Mouse (Mus musculus): ENCODE data around the gene Nfyc. TPM values are rescaled to one million over a fixed set of nuclear protein-coding genes. Genes with fewer than 3 reads are reported as not detected.

The Nfyc gene
- polyA plus RNA-seq, 1 experiment from 2014 or later, result 98.5 TPM

- Histone ChIP-seq H3K4me2 (replicated peaks) (no peak overlapping the region), H3K4me3 (no peak overlapping the region), H3K27ac (replicated peaks) (no peak overlapping the region), H3K4me1 (peaks cover 14% of the 10 kb centered on the region), H3K9ac (replicated peaks) (no peak overlapping the region), H3K27me3 (no peaks in the 10 kb centered on the region), H3K9me3 (no peaks in the 10 kb centered on the region), H3K36me3 (no peaks in the 10 kb centered on the region)
- WGBS, result 95% methylated on average over 2 of the region's 2 CpGs
- no peak for ATAC-seq (replicated peaks)
These were observed 9.0 kb downstream of the Nfyc start for GRCm38 (mm10) chr4:120822191-120822911.

DNA sequence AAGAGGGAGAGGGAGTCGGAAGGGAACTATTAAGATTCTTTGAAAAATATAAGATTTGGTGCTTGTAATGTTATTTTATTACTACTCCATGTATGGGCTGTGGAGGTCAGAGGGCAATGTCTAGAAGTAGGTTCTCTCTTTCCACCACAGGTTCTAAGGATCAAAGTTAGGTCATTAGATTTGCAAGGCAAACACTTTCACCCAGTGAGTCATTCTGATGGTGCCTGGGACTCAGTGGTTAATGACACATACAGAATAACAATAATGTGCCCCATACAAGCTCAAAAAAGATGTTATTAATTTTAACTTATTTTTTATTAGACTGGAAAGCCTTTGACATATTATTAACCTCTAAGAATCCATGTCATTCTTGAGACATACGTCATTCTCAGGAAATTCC lies 11.5 kb downstream of the Nfyc start:
- Histone ChIP-seq H3K27me3 (no peaks in the 10 kb centered on the region), H3K9ac (replicated peaks) (no peak overlapping the region), H3K4me2 (replicated peaks) (no peak overlapping the region), H3K27ac (replicated peaks) (no peak overlapping the region), H3K9me3 (no peaks in the 10 kb centered on the region), H3K4me3 (no peak overlapping the region), H3K36me3 (no peaks in the 10 kb centered on the region), H3K4me1 (peaks cover 29% of the 10 kb centered on the region)
- no peak for ATAC-seq (replicated peaks)
- WGBS, result 92% methylated on average over 2 of the region's 2 CpGs

- Histone ChIP-seq H3K27ac (replicated peaks) (no peak overlapping the region), H3K36me3 (no peaks in the 10 kb centered on the region), H3K9me3 (no peaks in the 10 kb centered on the region), H3K4me2 (replicated peaks) (no peak overlapping the region), H3K27me3 (no peaks in the 10 kb centered on the region), H3K4me3 (no peak overlapping the region), H3K9ac (replicated peaks) (no peak overlapping the region), H3K4me1 (peaks cover 31% of the 10 kb centered on the region)
- no peak for ATAC-seq (replicated peaks)
- WGBS, result 78% methylated on average over 1 of the region's 1 CpGs
These were observed 12.1 kb downstream of the Nfyc start for GRCm38 (mm10) chr4:120819296-120819695.

- H3K4me2 ChIP-seq (replicated peaks), result no peak overlapping the region
- H3K4me3 ChIP-seq, result no peak overlapping the region
- no peak for ATAC-seq (replicated peaks)
- no peaks in the 10 kb centered on the region for H3K36me3 ChIP-seq
- H3K9ac ChIP-seq (replicated peaks), result no peak overlapping the region
- no peaks in the 10 kb centered on the region for H3K9me3 ChIP-seq
- H3K27me3 ChIP-seq, result no peaks in the 10 kb centered on the region
- H3K27ac ChIP-seq (replicated peaks), result no peak overlapping the region
- 92% methylated on average over 2 of the region's 2 CpGs for WGBS
- peaks cover 35% of the 10 kb centered on the region for H3K4me1 ChIP-seq
These were observed 13.4 kb downstream of the Nfyc start for GRCm38 (mm10) chr4:120817951-120818350.

DNA sequence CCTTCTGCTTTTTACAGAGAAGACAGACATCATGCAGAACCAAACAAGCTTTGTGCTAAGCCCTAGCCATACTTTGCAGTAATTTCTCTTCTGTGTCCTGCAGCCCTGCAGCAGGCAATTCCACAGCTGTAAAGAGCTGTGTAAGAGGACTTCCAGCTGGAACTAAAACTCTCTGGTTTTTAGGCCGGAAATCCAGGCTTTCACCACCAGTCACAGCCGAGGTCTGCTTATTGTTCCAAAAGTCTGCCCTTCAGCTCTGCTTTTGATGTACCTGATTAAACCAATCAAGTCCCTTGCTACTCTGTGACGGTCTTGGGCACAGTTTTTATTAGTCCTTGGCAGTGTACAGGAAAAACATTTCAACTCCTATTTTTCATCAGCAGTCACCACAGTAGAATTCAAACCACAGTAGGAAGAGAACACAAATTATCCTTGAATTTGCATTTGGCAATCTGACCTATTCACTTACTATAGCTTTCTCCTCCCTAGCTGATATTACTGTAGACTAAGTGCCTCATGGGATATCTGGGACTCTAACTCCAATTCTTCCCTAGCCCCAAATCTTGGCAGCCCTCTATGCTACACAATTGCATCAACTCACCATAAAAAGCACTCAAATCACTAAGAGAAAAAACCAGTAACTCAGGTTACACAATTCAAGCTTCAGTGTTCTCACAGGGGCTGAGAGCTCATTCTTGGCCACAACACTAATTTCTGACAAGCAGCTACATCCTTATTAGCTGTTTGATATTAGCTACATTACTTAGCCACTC lies 14.2 kb downstream of the Nfyc start:
- no peak for ATAC-seq (replicated peaks)

GRCm38 (mm10) chr4:120815622-120816334 lies 15.6 kb downstream of the Nfyc start:
- H3K4me2 ChIP-seq (replicated peaks), result peak overlapping the region; percentile 66
- 7% methylated on average over 10 of the region's 10 CpGs for whole genome bisulfite sequencing
- no peaks in the 10 kb centered on the region for H3K27me3 ChIP-seq
- peak overlapping the region; percentile 54 for H3K9ac ChIP-seq (replicated peaks)
- H3K9me3 ChIP-seq, result no peaks in the 10 kb centered on the region
- peaks cover 46% of the 10 kb centered on the region for H3K4me1 ChIP-seq
- no peaks in the 10 kb centered on the region for H3K36me3 ChIP-seq
- peak overlapping the region; percentile 51 for H3K4me3 ChIP-seq
- peak; percentile 99 for ATAC-seq (replicated peaks)
- peak overlapping the region; percentile 60 for H3K27ac ChIP-seq (replicated peaks)

More for the DNA sequence above, 14.2 kb downstream of the Nfyc start:
- no peak overlapping the region for H3K9ac ChIP-seq (replicated peaks)
- no peaks in the 10 kb centered on the region for H3K36me3 ChIP-seq
- peaks cover 42% of the 10 kb centered on the region for H3K4me1 ChIP-seq
- H3K27me3 ChIP-seq, result no peaks in the 10 kb centered on the region
- H3K4me2 ChIP-seq (replicated peaks), result no peak overlapping the region
- 0 out of 2 replicates have a peak overlapping the region, but pooled peaks have one; percentile 4 for H3K27ac ChIP-seq (replicated peaks)
- no peak overlapping the region for H3K4me3 ChIP-seq
- no peaks in the 10 kb centered on the region for H3K9me3 ChIP-seq
- WGBS, result 20% methylated on average over 3 of the region's 3 CpGs

GRCm38 (mm10) chr4:120815163-120815562 lies 16.2 kb downstream of the Nfyc start:
- 9% methylated on average over 4 of the region's 4 CpGs for WGBS
- Histone ChIP-seq H3K9me3 (no peaks in the 10 kb centered on the region), H3K4me3 (peak overlapping the region; percentile 51), H3K9ac (replicated peaks) (peak overlapping the region; percentile 54), H3K4me1 (peaks cover 48% of the 10 kb centered on the region), H3K36me3 (no peaks in the 10 kb centered on the region), H3K4me2 (replicated peaks) (peak overlapping the region; percentile 66), H3K27ac (replicated peaks) (peak overlapping the region; percentile 60), H3K27me3 (no peaks in the 10 kb centered on the region)
- ATAC-seq (replicated peaks), result peak; percentile 14

DNA sequence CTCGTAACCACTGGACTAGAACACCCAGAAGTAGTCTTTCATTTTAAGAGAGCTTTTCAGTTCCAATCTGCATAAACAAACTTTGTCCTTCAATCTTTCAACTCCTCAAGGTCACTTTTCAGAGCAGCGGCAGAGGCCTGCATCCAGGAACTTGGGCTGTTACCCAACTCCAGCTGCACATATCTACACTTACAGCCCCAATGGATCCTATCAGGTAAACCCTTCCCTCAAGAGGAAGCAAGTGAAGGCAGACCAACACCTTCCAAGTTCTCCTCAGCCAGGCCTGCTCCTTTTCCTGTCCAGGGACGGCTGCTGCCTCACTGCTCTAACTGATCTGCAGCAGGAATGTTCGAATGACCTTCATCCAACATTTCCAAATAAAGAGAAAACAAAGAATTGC lies 17.2 kb downstream of the Nfyc start:
- H3K36me3 ChIP-seq, result no peaks in the 10 kb centered on the region
- ATAC-seq (replicated peaks), result no peak
- H3K27me3 ChIP-seq, result no peaks in the 10 kb centered on the region
- H3K4me2 ChIP-seq (replicated peaks), result peak overlapping the region; percentile 66
- H3K9me3 ChIP-seq, result no peaks in the 10 kb centered on the region
- H3K9ac ChIP-seq (replicated peaks), result peak overlapping the region; percentile 54
- H3K4me1 ChIP-seq, result peaks cover 48% of the 10 kb centered on the region
- WGBS, result 45% methylated on average over 4 of the region's 4 CpGs
- H3K4me3 ChIP-seq, result peak overlapping the region; percentile 51
- no peak overlapping the region for H3K27ac ChIP-seq (replicated peaks)

- Histone ChIP-seq H3K27ac (replicated peaks) (no peak overlapping the region), H3K9ac (replicated peaks) (peak overlapping the region; percentile 54)
These were observed 17.6 kb downstream of the Nfyc start for GRCm38 (mm10) chr4:120813762-120814161.

DNA sequence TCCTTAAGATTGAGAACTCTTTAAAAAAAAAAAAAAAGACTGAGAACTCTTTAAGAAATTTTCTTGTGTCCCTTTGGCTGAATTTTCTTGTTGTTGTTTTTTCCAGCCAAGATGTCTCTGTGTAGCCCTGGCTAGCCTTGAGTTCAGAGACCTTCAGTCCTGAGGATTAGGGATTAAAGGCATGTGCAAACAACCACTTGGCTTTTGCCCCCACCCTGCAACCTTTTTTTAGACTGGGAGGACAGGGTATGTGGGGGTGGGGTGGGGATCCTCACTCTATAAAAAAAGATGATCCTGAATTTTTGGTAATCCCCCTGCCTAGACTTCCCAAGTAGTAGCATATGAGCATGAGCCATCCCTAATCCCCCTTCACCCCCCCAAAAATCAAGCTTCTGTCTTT lies 25.6 kb downstream of the Nfyc start:
- Histone ChIP-seq H3K9me3 (no peaks in the 10 kb centered on the region), H3K27ac (replicated peaks) (no peak overlapping the region), H3K4me2 (replicated peaks) (no peak overlapping the region), H3K4me1 (peaks cover 10% of the 10 kb centered on the region), H3K36me3 (no peaks in the 10 kb centered on the region), H3K4me3 (no peak overlapping the region), H3K27me3 (no peaks in the 10 kb centered on the region), H3K9ac (replicated peaks) (no peak overlapping the region)
- no peak for ATAC-seq (replicated peaks)

More at GRCm38 (mm10) chr4:120813762-120814161, 17.6 kb downstream of the Nfyc start:
- Histone ChIP-seq H3K4me3 (peak overlapping the region; percentile 51), H3K4me1 (peaks cover 48% of the 10 kb centered on the region), H3K27me3 (no peaks in the 10 kb centered on the region), H3K4me2 (replicated peaks) (peak overlapping the region; percentile 66), H3K9me3 (no peaks in the 10 kb centered on the region), H3K36me3 (no peaks in the 10 kb centered on the region)
- WGBS, result 8% methylated on average over 1 of the region's 1 CpGs
- no peak for ATAC-seq (replicated peaks)

- Histone ChIP-seq H3K4me1 (peaks cover 5% of the 10 kb centered on the region), H3K4me2 (replicated peaks) (no peak overlapping the region), H3K9me3 (no peaks in the 10 kb centered on the region), H3K27me3 (no peaks in the 10 kb centered on the region), H3K9ac (replicated peaks) (no peak overlapping the region), H3K36me3 (no peaks in the 10 kb centered on the region), H3K4me3 (no peak overlapping the region), H3K27ac (replicated peaks) (no peak overlapping the region)
- WGBS, result 45% methylated on average over 2 of the region's 2 CpGs
- no peak for ATAC-seq (replicated peaks)
These were observed 29.9 kb downstream of the Nfyc start for GRCm38 (mm10) chr4:120801446-120801845.

DNA sequence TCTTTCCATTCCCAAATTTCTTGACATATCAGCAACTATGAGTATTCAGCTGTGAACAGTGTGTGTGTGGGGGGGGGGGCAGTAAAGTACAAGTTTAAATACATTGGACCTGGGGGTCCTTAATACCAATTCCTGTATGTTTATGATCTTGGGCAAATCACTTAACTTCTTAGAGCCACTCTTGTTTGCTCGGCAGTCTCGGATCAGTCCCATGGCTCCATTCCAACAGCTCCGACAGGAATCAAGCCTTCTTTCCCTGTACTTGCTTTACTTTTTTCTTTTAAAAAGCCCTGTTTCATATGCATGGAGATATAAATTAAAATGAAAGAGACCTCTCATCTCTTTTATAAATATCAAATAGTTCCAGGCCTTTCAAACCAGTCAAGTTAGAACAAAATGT lies 30.7 kb downstream of the Nfyc start:
- Histone ChIP-seq H3K4me1 (peaks cover 5% of the 10 kb centered on the region), H3K9ac (replicated peaks) (no peak overlapping the region), H3K36me3 (no peaks in the 10 kb centered on the region), H3K4me3 (no peak overlapping the region), H3K9me3 (no peaks in the 10 kb centered on the region), H3K27me3 (no peaks in the 10 kb centered on the region), H3K27ac (replicated peaks) (no peak overlapping the region), H3K4me2 (replicated peaks) (no peak overlapping the region)
- 30% methylated on average over 3 of the region's 3 CpGs for WGBS
- no peak for ATAC-seq (replicated peaks)
